Mouse (Mus musculus) cerebellum, adult 2 months (tissue): ENCODE data around the gene Bcl7c.

ENCODE experiments used
- CTCF ChIP-seq: fragments of 200-500 bp; IDR thresholded peaks from 2 replicates; pipeline ENCODE4 v1.5.1; 2011; ENCODE audit warnings: low read depth, mild to moderate bottlenecking, control low read depth, low read length, moderate library complexity, borderline replicate concordance; ENCODE audit not compliant: insufficient read depth
- POLR2A ChIP-seq: fragments of 200-500 bp; IDR thresholded peaks from 2 replicates; pipeline ENCODE4 v1.6.1; 2011; ENCODE audit warnings: low read length, control low read depth, borderline replicate concordance; ENCODE audit not compliant: insufficient read depth

- TF ChIP-seq CTCF (no peak), POLR2A (no peak)
These were observed 23.3 kb downstream of the Bcl7c start for GRCm38 (mm10) chr7:127685304-127686018.
